Mouse (Mus musculus): ENCODE data around the gene Lect2. TPM values are rescaled to one million over a fixed set of nuclear protein-coding genes. Genes with fewer than 3 reads are reported as not detected.

Lect2 gene
- polyA plus RNA-seq, 1 experiment from 2014 or later, result not detected

DNA sequence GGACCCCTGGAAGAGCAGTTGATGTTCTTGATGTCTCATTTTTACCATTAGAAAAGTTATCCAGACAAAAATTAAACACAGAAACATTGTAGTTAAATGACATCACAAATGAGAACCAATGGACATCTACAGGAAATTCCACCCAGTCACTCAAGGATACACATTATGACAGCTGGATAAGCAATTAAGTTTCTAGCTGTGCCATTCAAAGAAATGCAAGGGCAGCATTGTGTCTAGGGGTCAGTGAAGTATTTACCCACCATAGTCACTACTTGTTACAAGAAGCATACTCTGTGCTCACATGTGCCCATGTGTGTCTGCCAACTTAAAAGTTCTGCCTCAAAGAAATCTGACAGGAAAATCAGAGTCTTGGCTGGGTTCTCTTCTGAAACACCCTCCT, 34.7 kb downstream of the Lect2 start:
- no peaks in the 10 kb centered on the region for H3K9me3 ChIP-seq (ENCODE audit: control insufficient read depth, low read length)
- ATAC-seq (replicated peaks; ENCODE audit: low FRiP score) (no peak), DNase-seq (ENCODE audit: low spot score) (no peak)
- no peak overlapping the region for H3K4me3 ChIP-seq (ENCODE audit: low read depth, low read length)
- H3K27ac ChIP-seq (ENCODE audit: low read depth, low read length), result no peak overlapping the region
- no peak overlapping the region for H3K4me2 ChIP-seq (ENCODE audit: low read depth, low read length, severe bottlenecking)
- no peaks in the 10 kb centered on the region for H3K27me3 ChIP-seq (ENCODE audit: control insufficient read depth, insufficient read depth, low read length)
- no peak overlapping the region for H3K9ac ChIP-seq (ENCODE audit: low read length)
- no peaks in the 10 kb centered on the region for H3K36me3 ChIP-seq (ENCODE audit: control insufficient read depth, insufficient read depth, low read length)
- H3K4me1 ChIP-seq (replicated peaks; ENCODE audit: control insufficient read depth, insufficient read depth, low read length), result no peaks in the 10 kb centered on the region; the same call in 1 of the 2 replicates

DNA sequence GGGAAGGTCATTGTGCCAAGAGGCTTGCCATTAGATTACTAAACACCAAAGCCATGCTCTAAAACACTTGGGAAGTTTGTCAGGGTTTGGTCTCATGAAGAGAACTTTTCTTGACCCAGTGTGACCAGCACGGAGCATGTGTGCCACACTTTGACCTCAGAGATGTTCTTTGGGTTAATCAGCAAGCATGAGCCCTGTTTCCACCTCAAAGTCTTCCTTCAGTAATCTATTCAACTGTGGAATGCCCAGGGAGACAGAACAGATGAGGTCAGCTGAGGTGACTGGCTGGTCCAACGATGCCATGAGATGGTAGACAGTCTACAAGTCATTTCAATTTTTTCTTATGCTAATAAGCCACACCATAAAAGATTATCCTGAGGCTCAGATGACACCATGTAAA, 38.5 kb downstream of the Lect2 start:
- 89% methylated on average over 2 of the region's 2 CpGs for WGBS
- Histone ChIP-seq H3K9me3 (ENCODE audit: control insufficient read depth, low read length) (no peaks in the 10 kb centered on the region), H3K4me3 (ENCODE audit: low read depth, low read length) (no peak overlapping the region), H3K4me1 (replicated peaks; ENCODE audit: control insufficient read depth, insufficient read depth, low read length) (no peaks in the 10 kb centered on the region), H3K27ac (ENCODE audit: low read depth, low read length) (no peak overlapping the region), H3K36me3 (ENCODE audit: control insufficient read depth, insufficient read depth, low read length) (no peaks in the 10 kb centered on the region), H3K4me2 (ENCODE audit: low read depth, low read length, severe bottlenecking) (no peak overlapping the region), H3K9ac (ENCODE audit: low read length) (no peak overlapping the region), H3K27me3 (ENCODE audit: control insufficient read depth, insufficient read depth, low read length) (no peaks in the 10 kb centered on the region)
- no peak for DNase-seq (ENCODE audit: low spot score)
- ATAC-seq (replicated peaks; ENCODE audit: low FRiP score), result no peak

DNA sequence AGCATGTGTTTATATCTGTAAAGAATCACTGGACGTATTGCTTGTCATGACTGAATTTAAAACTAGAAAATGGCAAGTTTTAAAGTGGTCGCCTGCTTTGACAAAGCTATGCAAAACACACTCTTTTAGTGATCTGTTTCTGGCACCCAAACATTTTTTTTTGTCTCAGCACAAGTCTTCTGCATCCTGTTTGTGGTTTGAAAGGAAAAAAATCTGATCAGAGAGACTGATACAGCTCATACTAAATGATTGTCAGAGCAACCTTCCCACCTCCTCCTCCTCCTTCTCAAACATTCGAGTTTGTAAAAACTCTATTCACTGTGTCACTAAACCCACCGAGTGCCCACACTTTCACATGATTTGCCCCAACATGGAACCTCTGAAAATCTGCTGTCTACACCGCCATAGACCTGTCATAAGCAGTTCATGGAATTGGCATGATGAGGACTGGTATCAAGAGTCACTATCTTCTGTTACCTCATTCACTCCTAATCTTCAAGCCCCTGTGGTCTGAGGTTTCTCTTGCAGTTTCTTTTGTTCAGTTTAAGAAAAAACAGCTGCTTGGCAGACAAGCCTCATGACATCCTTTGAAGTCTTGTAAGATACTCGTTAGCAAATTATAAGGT, 41.3 kb downstream of the Lect2 start:
- Histone ChIP-seq H3K9me3 (ENCODE audit: control insufficient read depth, low read length) (no peaks in the 10 kb centered on the region), H3K27me3 (ENCODE audit: control insufficient read depth, insufficient read depth, low read length) (no peaks in the 10 kb centered on the region), H3K4me2 (ENCODE audit: low read depth, low read length, severe bottlenecking) (no peak overlapping the region), H3K4me1 (replicated peaks; ENCODE audit: control insufficient read depth, insufficient read depth, low read length) (no peaks in the 10 kb centered on the region), H3K4me3 (ENCODE audit: low read depth, low read length) (no peak overlapping the region), H3K27ac (ENCODE audit: low read depth, low read length) (no peak overlapping the region), H3K36me3 (ENCODE audit: control insufficient read depth, insufficient read depth, low read length) (no peaks in the 10 kb centered on the region), H3K9ac (ENCODE audit: low read length) (no peak overlapping the region)
- DNase-seq (ENCODE audit: low spot score), result no peak
- 82% methylated on average over 6 of the region's 6 CpGs for WGBS
- ATAC-seq (replicated peaks; ENCODE audit: low FRiP score), result no peak

DNA sequence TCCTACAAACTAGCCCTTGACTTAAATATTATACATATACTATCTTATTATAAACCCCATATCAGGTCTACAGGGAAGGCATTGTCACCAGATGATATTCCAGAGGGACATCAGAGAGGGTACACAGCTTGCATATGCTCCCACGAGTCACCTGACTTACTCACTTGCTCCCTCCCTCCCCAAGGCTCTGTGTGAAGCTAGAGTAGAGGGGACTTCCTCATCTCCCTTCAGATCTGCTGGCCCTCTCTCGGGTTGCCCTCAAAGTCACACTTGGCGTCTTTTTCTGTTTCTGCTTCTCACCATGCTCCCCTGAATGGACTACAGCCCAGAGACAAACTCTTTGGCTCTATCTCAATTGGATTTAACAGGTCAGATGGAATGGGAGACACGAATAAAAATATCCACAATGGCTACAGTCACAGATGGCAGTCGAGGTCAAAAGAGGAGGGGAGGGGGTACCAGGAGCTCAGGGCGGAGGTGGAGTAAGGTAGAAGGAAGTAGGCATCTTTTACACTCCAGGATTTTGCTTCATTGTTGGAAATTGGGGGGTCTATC, 46.4 kb downstream of the Lect2 start:
- no peak overlapping the region for H3K9ac ChIP-seq (ENCODE audit: low read length)
- no peaks in the 10 kb centered on the region for H3K27me3 ChIP-seq (ENCODE audit: control insufficient read depth, insufficient read depth, low read length)
- DNase-seq (ENCODE audit: low spot score) (no peak), ATAC-seq (replicated peaks; ENCODE audit: low FRiP score) (no peak)
- H3K4me1 ChIP-seq (replicated peaks; ENCODE audit: control insufficient read depth, insufficient read depth, low read length), result no peaks in the 10 kb centered on the region
- no peak overlapping the region for H3K4me2 ChIP-seq (ENCODE audit: low read depth, low read length, severe bottlenecking)
- 74% methylated on average over 6 of the region's 6 CpGs for WGBS
- no peaks in the 10 kb centered on the region for H3K36me3 ChIP-seq (ENCODE audit: control insufficient read depth, insufficient read depth, low read length)
- no peak overlapping the region for H3K4me3 ChIP-seq (ENCODE audit: low read depth, low read length)
- H3K27ac ChIP-seq (ENCODE audit: low read depth, low read length), result no peak overlapping the region
- no peaks in the 10 kb centered on the region for H3K9me3 ChIP-seq (ENCODE audit: control insufficient read depth, low read length)

DNA sequence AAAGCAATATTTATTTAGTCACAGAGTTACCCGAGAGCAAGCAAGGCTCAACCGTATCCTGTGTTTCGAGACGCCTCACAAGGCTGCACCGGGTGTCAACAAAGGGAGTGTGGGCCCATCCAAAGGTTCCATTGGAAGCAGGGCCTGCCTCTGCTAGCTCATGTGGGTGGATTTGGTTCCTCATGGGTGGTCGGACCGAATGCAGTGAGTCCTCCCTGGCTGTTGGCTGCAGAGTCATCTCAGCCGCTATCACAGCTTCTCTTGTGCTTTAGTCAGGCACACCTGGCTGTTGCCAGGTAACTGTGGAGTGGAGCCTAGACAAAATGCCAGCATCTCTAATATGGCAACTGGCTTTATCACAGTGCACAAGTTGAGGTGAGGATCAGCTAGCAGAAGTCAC, 47.7 kb downstream of the Lect2 start:
- Histone ChIP-seq H3K9ac (ENCODE audit: low read length) (no peak overlapping the region), H3K9me3 (ENCODE audit: control insufficient read depth, low read length) (no peaks in the 10 kb centered on the region), H3K4me2 (ENCODE audit: low read depth, low read length, severe bottlenecking) (no peak overlapping the region), H3K36me3 (ENCODE audit: control insufficient read depth, insufficient read depth, low read length) (no peaks in the 10 kb centered on the region), H3K27me3 (ENCODE audit: control insufficient read depth, insufficient read depth, low read length) (no peaks in the 10 kb centered on the region), H3K4me3 (ENCODE audit: low read depth, low read length) (no peak overlapping the region), H3K27ac (ENCODE audit: low read depth, low read length) (no peak overlapping the region), H3K4me1 (replicated peaks; ENCODE audit: control insufficient read depth, insufficient read depth, low read length) (no peaks in the 10 kb centered on the region)
- no peak for DNase-seq (ENCODE audit: low spot score)
- no peak for ATAC-seq (replicated peaks; ENCODE audit: low FRiP score)
- WGBS, result 90% methylated on average over 8 of the region's 8 CpGs

DNA sequence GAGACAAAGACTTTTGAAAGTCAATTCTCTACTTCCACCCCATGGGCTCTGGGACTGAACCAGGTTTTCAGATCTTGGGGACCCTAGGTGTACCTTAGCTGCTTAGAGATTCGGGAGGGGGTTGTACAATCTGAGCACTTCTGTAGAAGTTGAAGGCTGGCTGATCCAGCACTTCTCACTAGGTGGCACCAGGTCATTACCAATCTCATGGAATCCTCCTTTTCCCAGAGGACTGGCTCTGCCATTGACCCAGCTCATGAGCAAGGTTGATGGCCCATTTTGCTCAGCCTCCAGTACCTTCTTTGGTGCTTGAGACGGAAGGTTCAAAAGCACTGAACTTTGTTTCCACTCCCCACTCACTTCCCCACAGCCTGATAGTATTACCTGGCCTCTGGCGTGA, 48.2 kb downstream of the Lect2 start:
- no peak overlapping the region for H3K4me2 ChIP-seq (ENCODE audit: low read depth, low read length, severe bottlenecking)
- no peaks in the 10 kb centered on the region for H3K9me3 ChIP-seq (ENCODE audit: control insufficient read depth, low read length)
- H3K4me3 ChIP-seq (ENCODE audit: low read depth, low read length), result no peak overlapping the region
- no peaks in the 10 kb centered on the region for H3K27me3 ChIP-seq (ENCODE audit: control insufficient read depth, insufficient read depth, low read length)
- no peak overlapping the region for H3K27ac ChIP-seq (ENCODE audit: low read depth, low read length)
- no peaks in the 10 kb centered on the region for H3K4me1 ChIP-seq (replicated peaks; ENCODE audit: control insufficient read depth, insufficient read depth, low read length)
- 85% methylated on average over 3 of the region's 3 CpGs for WGBS
- no peak overlapping the region for H3K9ac ChIP-seq (ENCODE audit: low read length)
- ATAC-seq (replicated peaks; ENCODE audit: low FRiP score) (no peak), DNase-seq (ENCODE audit: low spot score) (no peak)
- no peaks in the 10 kb centered on the region for H3K36me3 ChIP-seq (ENCODE audit: control insufficient read depth, insufficient read depth, low read length)

DNA sequence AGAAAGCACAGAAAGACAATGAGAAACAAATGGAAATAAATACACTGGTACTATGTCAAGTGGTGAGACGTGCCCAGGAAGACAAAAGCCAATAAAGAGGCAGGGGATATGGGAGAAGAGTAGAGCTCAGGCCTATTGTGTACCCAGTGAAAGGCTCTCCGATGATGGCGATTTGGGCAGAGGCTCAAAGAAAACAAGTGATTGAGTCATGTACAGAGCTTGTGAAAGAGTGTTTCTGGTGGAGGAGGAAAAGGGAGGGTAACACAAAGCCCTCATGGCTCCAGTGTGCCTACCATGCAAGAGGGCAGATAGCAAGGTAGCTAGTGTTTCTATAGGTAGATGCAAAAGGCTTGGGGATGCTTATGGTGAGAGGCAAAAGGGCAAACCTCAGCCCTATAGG, 53.9 kb downstream of the Lect2 start:
- no peak overlapping the region for H3K9ac ChIP-seq (ENCODE audit: low read length)
- H3K27ac ChIP-seq (ENCODE audit: low read depth, low read length), result no peak overlapping the region
- H3K27me3 ChIP-seq (ENCODE audit: control insufficient read depth, insufficient read depth, low read length), result no peaks in the 10 kb centered on the region
- H3K4me3 ChIP-seq (ENCODE audit: low read depth, low read length), result no peak overlapping the region
- H3K4me1 ChIP-seq (replicated peaks; ENCODE audit: control insufficient read depth, insufficient read depth, low read length), result no peaks in the 10 kb centered on the region
- 50% methylated on average over 3 of the region's 3 CpGs for WGBS
- H3K9me3 ChIP-seq (ENCODE audit: control insufficient read depth, low read length), result no peaks in the 10 kb centered on the region
- no peak for ATAC-seq (replicated peaks; ENCODE audit: low FRiP score)
- DNase-seq (ENCODE audit: low spot score), result no peak
- no peaks in the 10 kb centered on the region for H3K36me3 ChIP-seq (ENCODE audit: control insufficient read depth, insufficient read depth, low read length)
- H3K4me2 ChIP-seq (ENCODE audit: low read depth, low read length, severe bottlenecking), result no peak overlapping the region

Other genes starting within 250 kb of the Lect2 start
- not detected in 2 replicates for gene Gm3045, start 121.9 kb downstream of the Lect2 start, polyA plus RNA-seq (2014; fragmentation: Nextera tagmentation; extraction: Ambion mirVana)
- not detected in 2 replicates for gene Slc25a48, start 110.1 kb downstream of the Lect2 start, polyA plus RNA-seq (2014; fragmentation: Nextera tagmentation; extraction: Ambion mirVana)
- not detected in 2 replicates for gene Il9, start 66.3 kb downstream of the Lect2 start, polyA plus RNA-seq (2014; fragmentation: Nextera tagmentation; extraction: Ambion mirVana)
- 1.7 and 2.2 TPM in 2 replicates for gene Fbxl21, start 26.0 kb downstream of the Lect2 start, polyA plus RNA-seq (2014; fragmentation: Nextera tagmentation; extraction: Ambion mirVana)
- gene Tgfbi, start 61.0 kb upstream of the Lect2 start, polyA plus RNA-seq (2014; fragmentation: Nextera tagmentation; extraction: Ambion mirVana), result 26.1 and 26.2 TPM in 2 replicates
- gene Smad5, start 154.5 kb upstream of the Lect2 start, polyA plus RNA-seq (2014; fragmentation: Nextera tagmentation; extraction: Ambion mirVana), result 49.7 and 51.8 TPM in 2 replicates
- not detected in 2 replicates for gene Gm45623, start 205.3 kb upstream of the Lect2 start, polyA plus RNA-seq (2014; fragmentation: Nextera tagmentation; extraction: Ambion mirVana)

Data from forebrain, embryonic 11.5 days (tissue).